Mouse (Mus musculus) cerebellum, adult 9-10 months (tissue): ENCODE results near the gene Zfp26.

Experiments
- DNase-seq: peaks from one replicate; pipeline ENCODE4 v3.0.0; 2022

Zfp26 gene

DNA sequence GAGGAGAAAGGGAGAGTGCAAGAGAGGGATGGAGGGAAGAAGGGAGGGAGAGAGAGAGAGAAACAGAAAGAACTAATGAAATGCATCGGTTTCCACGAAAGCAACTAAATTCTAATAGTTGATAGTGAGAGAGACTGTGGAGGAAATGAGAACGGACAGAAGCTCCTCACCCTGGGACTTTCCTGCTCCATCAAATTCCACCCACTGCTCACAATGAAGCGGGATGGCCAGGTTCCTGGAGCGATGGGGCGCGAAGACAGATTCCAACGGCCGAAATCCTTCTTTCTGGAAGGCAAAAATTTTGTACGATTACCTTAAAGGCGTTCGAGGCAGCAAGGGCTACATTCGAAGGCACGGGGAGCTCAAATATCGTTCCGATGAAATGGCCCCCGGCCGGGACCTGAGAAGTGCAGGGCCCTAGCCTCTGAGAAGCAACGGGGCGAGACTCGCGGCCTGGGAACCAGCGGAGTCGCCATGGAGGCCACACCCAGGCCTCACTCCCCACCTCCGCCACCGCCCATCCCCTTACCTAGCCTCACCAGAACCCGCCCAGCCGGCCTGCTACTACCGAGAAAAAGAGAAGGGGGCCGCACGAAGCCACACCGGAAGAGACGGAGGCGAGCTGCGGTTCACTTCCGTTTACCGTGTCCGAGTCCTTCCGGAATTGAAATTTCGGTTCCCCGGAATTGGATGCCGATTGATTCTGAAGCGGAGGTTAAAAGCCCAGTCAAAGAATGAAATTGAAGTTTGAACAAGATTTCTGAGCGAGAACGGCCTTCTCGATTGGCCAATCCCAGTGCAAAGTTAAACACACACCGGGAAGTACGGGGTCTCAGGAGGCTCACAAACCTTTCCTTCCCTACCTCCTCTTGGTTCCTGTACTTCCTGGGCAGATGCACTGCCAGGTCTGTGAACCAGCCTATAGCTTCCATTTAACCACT, at the start of gene Zfp26:
TSS of gene Zfp26 (minus strand) at position 786 of the 941 bp plus-strand sequence.
- DNase-seq = peak; percentile 73

- no peak for DNase-seq
Observed at GRCm38 (mm10) chr9:20509676-20510075, 49.7 kb upstream of the Zfp26 start.

DNA sequence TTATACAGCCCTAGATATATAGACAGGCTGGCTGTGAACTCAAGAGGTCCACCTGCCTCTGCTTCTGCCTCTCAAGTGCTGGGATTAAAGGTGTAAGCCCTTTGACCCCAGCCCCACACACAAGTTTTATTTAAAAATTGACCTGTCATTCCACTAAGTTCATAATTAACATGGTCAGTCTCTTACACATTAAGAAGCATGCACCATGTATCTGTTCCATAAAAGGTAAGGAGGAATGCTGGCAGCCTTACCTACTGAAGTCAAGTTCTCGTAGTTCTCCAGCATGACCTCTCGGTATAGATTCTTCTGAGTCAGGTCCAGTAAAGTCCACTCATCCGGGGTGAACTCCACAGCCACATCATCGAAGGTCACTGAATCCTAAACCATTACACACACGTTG, 44.8 kb upstream of the Zfp26 start:
- DNase-seq = no peak

GRCm38 (mm10) chr9:20493281-20493680, 33.3 kb upstream of the Zfp26 start:
- DNase-seq = no peak

DNA sequence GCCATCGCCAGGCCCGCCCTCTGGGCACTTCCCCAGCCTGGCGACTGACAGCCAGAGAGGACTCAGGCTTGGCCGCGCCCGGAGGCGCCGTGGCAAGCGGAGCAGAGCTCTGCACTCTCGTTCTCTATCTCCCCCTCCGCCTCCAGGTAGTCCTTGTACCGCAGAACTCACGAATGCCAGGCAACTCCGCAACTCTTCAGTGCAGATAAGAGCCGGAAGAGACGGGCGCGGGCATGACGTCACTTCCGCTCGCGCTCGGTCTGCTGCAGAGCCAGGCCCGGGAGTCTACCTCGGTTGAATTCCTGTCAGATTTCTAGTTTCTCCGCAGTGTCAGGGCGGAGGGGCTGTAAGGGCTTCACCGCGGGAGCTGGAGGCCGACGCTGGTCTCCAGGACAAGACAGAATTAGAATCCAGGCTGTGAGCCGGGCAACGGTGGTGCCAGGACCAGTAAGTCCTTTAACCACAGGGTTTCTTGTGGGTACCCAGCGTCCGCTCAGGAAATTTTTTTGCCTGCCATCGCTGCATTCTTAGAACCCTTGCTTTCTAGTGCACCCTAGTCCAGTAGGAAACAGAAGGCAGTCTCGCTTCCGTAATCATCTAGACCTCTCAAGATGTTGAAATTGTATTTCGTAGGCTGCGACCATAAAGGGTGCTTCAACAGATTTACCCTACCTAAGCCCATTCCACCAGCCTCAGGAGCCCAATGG, 32.7 kb upstream of the Zfp26 start, which contains the start of gene Zfp426:
TSS of gene Zfp426 (minus strand) at position 220 of the 707 bp plus-strand sequence.
- peak; percentile 85 for DNase-seq

GRCm38 (mm10) chr9:20491858-20492526, 32.0 kb upstream of the Zfp26 start:
- no peak for DNase-seq

GRCm38 (mm10) chr9:20489536-20489935, 29.6 kb upstream of the Zfp26 start:
- DNase-seq = no peak

- DNase-seq = no peak
Observed at GRCm38 (mm10) chr9:20479396-20479795, 19.4 kb upstream of the Zfp26 start.

- no peak for DNase-seq
Observed at GRCm38 (mm10) chr9:20476632-20477031, 16.7 kb upstream of the Zfp26 start.

DNA sequence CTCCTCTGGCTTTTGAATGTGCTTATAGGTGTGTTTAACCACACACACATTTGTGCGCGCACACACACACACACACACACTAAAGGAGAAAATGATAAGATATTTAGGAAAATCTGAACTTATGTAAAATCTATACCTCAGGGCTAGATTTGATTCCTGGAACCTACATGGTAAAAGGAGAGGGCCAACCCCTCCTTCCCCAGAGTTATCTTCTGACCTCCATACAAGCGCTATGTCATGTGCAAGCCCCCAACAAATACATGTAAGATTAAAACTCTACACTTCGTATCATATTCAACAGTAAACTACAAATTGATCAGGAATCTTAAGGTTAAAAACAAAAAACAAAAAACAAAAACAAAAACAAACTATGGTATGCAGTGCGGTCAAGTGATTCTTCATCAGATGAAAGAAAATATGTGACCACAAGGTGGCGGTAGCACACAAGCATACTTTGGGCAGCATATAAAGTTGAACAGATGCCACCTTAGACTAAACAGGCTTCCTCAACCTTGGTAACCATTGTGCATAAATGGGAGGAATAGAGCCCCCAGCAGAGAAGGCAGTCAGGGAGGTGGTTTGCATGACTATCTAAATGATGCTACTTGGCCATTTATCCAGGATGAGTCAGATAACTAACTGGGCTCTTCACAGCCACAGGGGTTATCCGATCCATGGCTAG, 6.9 kb upstream of the Zfp26 start:
- DNase-seq = peak; percentile 80

GRCm38 (mm10) chr9:20453647-20454046, 6.3 kb downstream of the Zfp26 start:
- DNase-seq = no peak

- DNase-seq = no peak
Observed at GRCm38 (mm10) chr9:20451493-20451892, 8.5 kb downstream of the Zfp26 start.

GRCm38 (mm10) chr9:20443183-20443783, 16.7 kb downstream of the Zfp26 start:
- DNase-seq = no peak

DNA sequence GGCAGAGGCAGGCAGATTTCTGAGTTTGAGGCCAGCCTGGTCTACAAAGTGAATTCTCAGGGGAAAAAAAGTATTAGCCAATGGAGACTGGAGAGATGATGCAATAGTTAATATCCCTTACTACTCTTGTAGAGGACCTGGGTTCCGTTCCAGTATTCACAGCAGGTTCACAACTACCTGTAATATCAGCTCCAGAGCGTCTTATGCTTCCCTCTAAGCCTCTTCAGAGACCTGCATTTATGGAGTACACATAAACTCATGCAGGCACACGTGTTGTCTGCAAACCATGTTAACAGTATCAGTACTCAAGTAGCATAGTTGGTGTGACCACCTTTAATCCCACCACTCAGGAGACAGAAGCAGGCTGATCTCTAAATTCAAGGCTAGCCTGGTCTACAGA, 30.0 kb downstream of the Zfp26 start:
- no peak for DNase-seq

DNA sequence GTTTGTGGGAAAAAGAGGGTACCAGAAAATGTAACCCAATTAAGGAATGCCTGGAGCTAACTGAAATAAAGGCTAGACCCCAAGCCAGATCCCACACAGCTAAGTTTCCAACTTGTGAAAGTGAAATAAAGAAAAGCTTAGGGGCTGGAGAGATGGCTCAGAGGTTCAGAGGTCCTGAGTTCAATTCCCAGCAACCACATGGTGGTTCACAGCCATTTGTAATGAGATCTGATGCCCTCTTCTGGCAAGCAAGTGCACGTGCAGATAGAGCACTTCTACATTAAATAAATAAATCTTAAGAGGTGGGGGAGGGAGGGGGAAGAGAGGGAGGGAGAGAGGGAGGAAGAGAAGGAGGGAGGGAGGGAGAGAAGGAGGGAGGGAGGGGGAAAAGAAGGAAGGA, 48.5 kb downstream of the Zfp26 start:
- DNase-seq = no peak

GRCm38 (mm10) chr9:20409319-20409718, 50.6 kb downstream of the Zfp26 start:
- DNase-seq = no peak

DNA sequence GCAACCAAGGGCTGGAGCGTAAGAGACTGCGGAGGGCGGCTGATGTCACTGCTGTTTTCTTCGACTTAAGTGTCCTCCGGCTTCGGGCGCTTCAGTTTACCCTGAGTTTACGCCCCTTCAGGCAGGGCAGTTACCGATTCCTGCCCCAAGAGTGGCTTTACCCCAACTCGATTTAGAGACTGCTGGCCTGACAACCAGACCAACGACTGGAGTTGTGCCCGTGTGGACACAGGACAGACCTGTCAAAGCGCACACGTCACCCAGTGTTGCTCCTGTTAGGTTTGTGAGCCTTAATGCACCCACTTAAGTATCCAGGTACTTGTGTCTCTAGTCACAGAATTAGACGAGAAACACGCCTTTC, 74.6 kb downstream of the Zfp26 start:
- DNase-seq = no peak

DNA sequence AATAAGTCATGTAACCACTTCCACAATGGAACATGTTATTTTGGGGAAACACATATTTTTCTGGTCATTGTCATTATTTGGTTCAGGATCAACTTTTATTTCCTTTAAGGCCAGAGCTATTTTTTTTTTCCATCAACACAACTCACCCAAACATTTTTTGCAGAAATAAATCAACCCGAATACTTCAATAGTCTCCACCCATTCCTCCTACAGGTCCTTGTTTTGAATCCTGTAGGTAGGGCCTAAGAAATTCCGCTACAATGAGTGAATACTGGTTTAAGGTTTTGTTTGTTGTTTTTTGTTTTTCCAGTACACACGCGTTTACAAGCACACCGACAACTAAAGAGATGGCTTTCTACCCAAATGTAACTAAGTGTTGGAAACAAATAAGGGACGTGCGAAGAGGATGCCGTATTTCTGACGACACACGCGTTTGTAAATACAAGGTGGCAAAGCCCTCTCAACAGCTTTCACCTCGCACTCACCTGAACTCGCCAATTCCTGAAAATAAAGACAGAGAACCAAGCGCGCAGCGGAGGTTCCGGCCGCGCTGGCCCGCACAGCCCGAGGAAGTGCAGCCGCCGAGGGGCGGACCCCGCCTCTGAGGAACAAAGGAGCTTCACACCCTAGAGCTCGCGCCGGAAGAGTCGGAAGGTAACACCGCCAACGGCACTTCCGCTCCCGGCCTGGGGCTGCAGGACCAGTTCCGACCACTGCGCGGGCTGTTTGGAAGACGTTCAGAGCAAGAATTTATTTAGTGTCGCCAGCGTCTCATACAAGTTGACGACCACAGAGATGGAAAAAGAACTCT, 75.2 kb downstream of the Zfp26 start, which contains the start of gene Zfp560:
TSS of gene Zfp560 (minus strand) at position 646 of the 811 bp plus-strand sequence.
- DNase-seq = peak; percentile 84

DNA sequence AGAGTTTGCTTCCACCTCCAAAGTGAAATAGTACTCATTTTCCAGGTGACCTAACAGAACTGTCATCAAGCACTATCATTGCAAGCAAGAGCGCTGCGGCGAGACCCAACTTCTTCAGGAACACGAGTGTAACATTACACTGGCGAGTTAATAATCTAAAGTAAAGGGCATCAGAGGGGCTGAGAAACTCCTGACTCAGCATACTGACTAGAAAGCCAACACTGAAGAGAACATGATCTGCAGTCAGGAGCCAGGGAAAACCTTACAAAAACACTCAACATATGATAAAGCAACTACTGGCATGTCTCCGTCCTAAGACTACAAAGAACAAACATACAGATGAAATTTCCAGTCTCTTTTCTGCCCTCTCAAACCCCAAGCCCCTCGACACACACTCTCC, 76.3 kb downstream of the Zfp26 start:
- no peak for DNase-seq
